Mouse (Mus musculus) forebrain, embryonic 11.5 days (tissue): ENCODE measurements around the gene Sp6. TPM values are rescaled to one million over a fixed set of nuclear protein-coding genes. Genes with fewer than 3 reads are reported as not detected.

Source experiments
- ATAC-seq: fragments of 200-750 bp; cut with Nextera tagmentation; replicated peaks from 2 replicates; pipeline ENCODE4 v1.8.0; 2017; ENCODE audit warnings: moderate TSS enrichment; ENCODE audit not compliant: low FRiP score
- DNase-seq: peaks from one replicate; pipeline ENCODE4 v3.0.0-alpha.2; 2017; ENCODE audit warnings: low spot score
- H3K27ac ChIP-seq: fragments of 300-500 bp; sonication (generic); 2 replicates; pipeline ENCODE4 v1.5.1; 2014; ENCODE audit warnings: low read depth, low read length
- H3K27me3 ChIP-seq: fragments of 300-500 bp; sonication (generic); 2 replicates; pipeline ENCODE4 v1.6.1; 2014; ENCODE audit warnings: mild to moderate bottlenecking, low read length, mixed read lengths; ENCODE audit not compliant: control insufficient read depth, insufficient read depth
- H3K36me3 ChIP-seq: fragments of 300-500 bp; sonication (generic); 2 replicates; pipeline ENCODE4 v1.6.1; 2014; ENCODE audit warnings: mild to moderate bottlenecking, low read length, moderate library complexity, mixed read lengths; ENCODE audit not compliant: control insufficient read depth, insufficient read depth
- H3K4me1 ChIP-seq: fragments of 300-500 bp; sonication (generic); replicated peaks from 2 replicates; pipeline ENCODE4 v1.6.1; 2014; ENCODE audit warnings: low read length, mixed read lengths; ENCODE audit not compliant: control insufficient read depth, insufficient read depth
- H3K4me2 ChIP-seq: fragments of 300-500 bp; sonication (generic); 2 replicates; pipeline ENCODE4 v1.6.1; 2014; ENCODE audit warnings: low read depth, mild to moderate bottlenecking, low read length, moderate library complexity, mixed read lengths; ENCODE audit not compliant: severe bottlenecking
- H3K4me3 ChIP-seq: fragments of 300-500 bp; sonication (generic); 2 replicates; pipeline ENCODE4 v1.5.1; 2014; ENCODE audit warnings: low read depth, low read length
- H3K9ac ChIP-seq: fragments of 300-500 bp; sonication (generic); 2 replicates; pipeline ENCODE4 v1.6.1; 2014; ENCODE audit warnings: low read length
- H3K9me3 ChIP-seq: fragments of 300-500 bp; sonication (generic); 2 replicates; pipeline ENCODE4 v1.6.1; 2016; ENCODE audit warnings: low read length, mixed read lengths; ENCODE audit not compliant: control insufficient read depth
- WGBS: fragments of 180-500 bp; shearing (Covaris S2); extraction: QIAGEN DNeasy Blood & Tissue Kit; methylation state at CpG from one replicate; pipeline ENCODE4 v1.1.7; 2014; 5-methylcytosine and 5-hydroxymethylcytosine counted together
- polyA plus RNA-seq: library from polyadenylated mRNA; unstranded; fragments of >200 nt; fragmentation: Nextera tagmentation; extraction: Ambion mirVana; gene quantifications from 2 replicates; pipeline ENCODE4 v1.2.1, GENCODE M21; 2014

Gene Sp6
- polyA plus RNA-seq, 1 experiment from 2014 or later, result not detected

DNA sequence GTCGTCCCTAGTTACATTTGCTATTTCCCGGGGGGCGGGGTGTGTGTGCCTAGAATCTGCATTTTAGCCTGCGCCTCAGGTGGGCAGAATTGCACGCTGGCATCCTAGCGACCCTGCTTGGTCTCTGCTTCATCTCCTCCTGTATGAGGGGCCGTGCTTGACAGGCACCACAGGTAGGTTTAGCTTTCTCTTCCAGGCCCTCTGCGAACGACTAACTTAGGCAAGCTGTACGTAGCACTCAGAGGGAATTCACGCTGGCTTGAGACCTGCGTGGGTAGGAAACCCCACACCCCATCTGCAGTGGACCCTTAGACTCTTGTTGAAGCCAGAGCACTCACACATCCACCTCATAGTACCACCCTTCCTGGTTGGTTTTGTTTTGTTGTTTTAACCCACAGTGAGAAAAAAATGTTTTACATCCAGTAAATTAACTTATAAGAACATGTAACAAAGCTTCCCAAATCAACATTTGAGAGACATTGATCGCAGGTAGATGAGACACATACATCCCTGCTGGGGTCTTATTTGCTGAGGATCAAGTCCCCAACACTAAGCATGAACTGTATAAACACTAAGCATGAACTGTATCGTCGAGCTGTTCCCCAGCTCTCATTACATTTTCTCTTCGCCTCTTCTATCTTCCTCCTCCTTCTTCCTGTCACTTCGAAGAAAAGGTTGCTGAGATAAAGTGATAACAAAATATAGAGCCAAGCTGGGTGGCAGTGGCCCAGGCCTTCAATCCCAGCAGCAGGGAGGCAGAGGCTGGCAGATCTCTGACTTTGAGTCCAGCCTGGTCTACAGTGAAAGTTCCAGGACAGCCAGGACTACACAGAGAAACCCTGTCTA is 34.6 kb upstream of the Sp6 start:
- no peak for ATAC-seq
- WGBS, result 40% methylated on average over 17 of the region's 17 CpGs

GRCm38 (mm10) chr11:96979329-96979728 is 33.9 kb upstream of the Sp6 start:
- no peak for ATAC-seq
- 83% methylated on average over 7 of the region's 7 CpGs for WGBS

More for the DNA sequence above, 34.6 kb upstream of the Sp6 start:
- H3K4me3 ChIP-seq, result peak overlapping the region; percentile 52
- peak overlapping the region; percentile 92 for H3K4me2 ChIP-seq
- no peak for DNase-seq
- no peaks in the 10 kb centered on the region for H3K27me3 ChIP-seq
- H3K9me3 ChIP-seq, result no peaks in the 10 kb centered on the region
- H3K9ac ChIP-seq, result peak overlapping the region; percentile 69
- no peaks in the 10 kb centered on the region for H3K36me3 ChIP-seq
- peaks cover 10% of the 10 kb centered on the region for H3K4me1 ChIP-seq
- peak overlapping the region; percentile 63 for H3K27ac ChIP-seq

GRCm38 (mm10) chr11:96980021-96980420 is 33.2 kb upstream of the Sp6 start:
- Histone ChIP-seq H3K27ac (no peak overlapping the region), H3K36me3 (no peaks in the 10 kb centered on the region), H3K4me2 (no peak overlapping the region), H3K4me1 (peaks cover 10% of the 10 kb centered on the region), H3K9ac (no peak overlapping the region), H3K9me3 (no peaks in the 10 kb centered on the region), H3K4me3 (no peak overlapping the region), H3K27me3 (0 out of 2 replicates have a peak, but pooled peaks cover under 1% of the 10 kb centered on the region)
- no peak for ATAC-seq
- DNase-seq, result no peak
- 79% methylated on average over 5 of the region's 5 CpGs for WGBS

More at GRCm38 (mm10) chr11:96979329-96979728, 33.9 kb upstream of the Sp6 start:
- H3K4me3 ChIP-seq, result no peak overlapping the region
- H3K36me3 ChIP-seq, result no peaks in the 10 kb centered on the region
- peaks cover 10% of the 10 kb centered on the region for H3K4me1 ChIP-seq
- H3K27ac ChIP-seq, result no peak overlapping the region
- no peak overlapping the region for H3K9ac ChIP-seq
- no peak for DNase-seq
- no peak overlapping the region for H3K4me2 ChIP-seq
- H3K9me3 ChIP-seq, result no peaks in the 10 kb centered on the region
- H3K27me3 ChIP-seq, result no peaks in the 10 kb centered on the region

DNA sequence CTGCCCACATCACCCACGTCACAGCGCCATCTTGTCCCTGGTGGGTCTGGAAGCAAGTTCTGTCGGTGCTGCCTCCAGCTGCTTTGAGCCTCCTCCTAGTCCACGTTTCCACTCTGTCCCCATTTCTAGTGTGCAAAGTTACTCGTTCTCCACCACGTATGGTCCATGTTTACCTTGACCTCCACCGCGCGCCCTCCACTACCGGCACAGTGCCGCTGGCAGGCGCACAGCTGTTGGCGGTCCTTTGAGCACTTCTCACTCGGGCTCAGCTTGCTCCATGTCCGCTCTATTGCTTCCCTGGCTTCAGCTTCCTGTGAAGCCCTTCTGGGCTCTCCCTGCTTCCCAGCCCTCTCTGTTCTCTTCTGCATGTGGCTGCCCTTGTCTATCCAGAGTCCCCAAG is 31.7 kb upstream of the Sp6 start:
- WGBS, result 76% methylated on average over 15 of the region's 15 CpGs
- ATAC-seq, result no peak

GRCm38 (mm10) chr11:96982355-96982754 is 30.8 kb upstream of the Sp6 start:
- peaks cover 4% of the 10 kb centered on the region; the same call in 1 of the 2 replicates for H3K27me3 ChIP-seq
- no peaks in the 10 kb centered on the region for H3K9me3 ChIP-seq
- no peak overlapping the region for H3K4me2 ChIP-seq
- H3K27ac ChIP-seq, result no peak overlapping the region
- no peak overlapping the region for H3K9ac ChIP-seq
- DNase-seq (peak; percentile 88), ATAC-seq (no peak)
- H3K4me1 ChIP-seq, result peaks cover 3% of the 10 kb centered on the region; the same call in 1 of the 2 replicates
- H3K36me3 ChIP-seq, result no peaks in the 10 kb centered on the region
- no peak overlapping the region for H3K4me3 ChIP-seq
- WGBS, result 6% methylated on average over 7 of the region's 7 CpGs

More for the DNA sequence above, 31.7 kb upstream of the Sp6 start:
- Histone ChIP-seq H3K9me3 (no peaks in the 10 kb centered on the region), H3K9ac (no peak overlapping the region), H3K27ac (no peak overlapping the region), H3K27me3 (peaks cover 4% of the 10 kb centered on the region; the same call in 1 of the 2 replicates), H3K4me3 (no peak overlapping the region), H3K36me3 (no peaks in the 10 kb centered on the region), H3K4me2 (no peak overlapping the region), H3K4me1 (peaks cover 5% of the 10 kb centered on the region; the same call in 1 of the 2 replicates)
- no peak for DNase-seq

DNA sequence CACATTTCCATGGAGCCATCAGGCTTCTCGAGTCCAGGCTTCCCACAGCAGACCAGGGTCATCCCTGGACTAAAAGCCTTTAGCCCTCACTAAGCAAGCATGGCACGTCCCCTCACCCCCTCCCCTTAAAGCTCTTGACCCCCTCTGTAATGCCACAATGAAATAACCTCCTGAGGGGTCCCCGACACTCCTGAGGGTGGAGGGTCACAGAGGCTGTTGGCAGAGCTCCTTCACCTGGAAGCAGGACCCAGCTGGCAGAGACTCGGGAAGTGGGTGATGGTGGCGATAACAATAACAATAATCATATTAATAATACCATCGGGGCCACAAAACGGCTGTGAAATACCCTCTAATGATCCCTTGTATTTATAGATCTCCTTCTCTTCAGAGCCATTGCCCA is 30.3 kb upstream of the Sp6 start, which contains the start of gene Sp2:
Gene Sp2, minus strand, starts transcription at position 101 of the 400 bp plus-strand sequence.
- Histone ChIP-seq H3K27me3 (peaks cover 7% of the 10 kb centered on the region; the same call in 1 of the 2 replicates), H3K4me3 (no peak within 1 kb of the TSS)

GRCm38 (mm10) chr11:96984903-96985302 is 28.3 kb upstream of the Sp6 start:
- H3K4me1 ChIP-seq, result peaks cover 5% of the 10 kb centered on the region; the same call in 1 of the 2 replicates
- no peak overlapping the region for H3K4me3 ChIP-seq
- H3K4me2 ChIP-seq, result no peak overlapping the region
- ATAC-seq, result no peak
- H3K27me3 ChIP-seq, result peaks cover 7% of the 10 kb centered on the region; the same call in 1 of the 2 replicates
- 19% methylated on average over 4 of the region's 4 CpGs for WGBS
- H3K9ac ChIP-seq, result no peak overlapping the region
- DNase-seq, result no peak
- H3K27ac ChIP-seq, result no peak overlapping the region
- no peaks in the 10 kb centered on the region for H3K36me3 ChIP-seq
- no peaks in the 10 kb centered on the region; the same call in 1 of the 2 replicates for H3K9me3 ChIP-seq

More for the DNA sequence above, 30.3 kb upstream of the Sp6 start, which contains the start of gene Sp2:
- no peak within 1 kb of the TSS for H3K4me2 ChIP-seq
- H3K27ac ChIP-seq, result no peak within 1 kb of the TSS
- H3K4me1 ChIP-seq, result peaks cover 6% of the 10 kb centered on the region; the same call in 1 of the 2 replicates
- no peaks in the 10 kb centered on the region for H3K36me3 ChIP-seq
- ATAC-seq, result no peak
- no peak within 1 kb of the TSS for H3K9ac ChIP-seq
- DNase-seq, result no peak
- H3K9me3 ChIP-seq, result no peaks in the 10 kb centered on the region
- 77% methylated on average over 7 of the region's 7 CpGs for WGBS

GRCm38 (mm10) chr11:96986463-96986862 is 26.7 kb upstream of the Sp6 start:
- 64% methylated on average over 3 of the region's 3 CpGs for WGBS
- Histone ChIP-seq H3K27me3 (peaks cover 7% of the 10 kb centered on the region; the same call in 1 of the 2 replicates), H3K36me3 (no peaks in the 10 kb centered on the region), H3K9me3 (no peaks in the 10 kb centered on the region; the same call in 1 of the 2 replicates), H3K4me1 (peaks cover 5% of the 10 kb centered on the region; the same call in 1 of the 2 replicates), H3K4me2 (no peak overlapping the region), H3K4me3 (no peak overlapping the region), H3K9ac (no peak overlapping the region), H3K27ac (no peak overlapping the region)
- ATAC-seq (no peak), DNase-seq (no peak)
